Mouse (Mus musculus) stomach, postnatal 0 days (tissue): ENCODE measurements around the gene Ints14.

Experiments used
- CTCF ChIP-seq: IDR thresholded peaks from 2 replicates; pipeline ENCODE4 v1.5.1; 2016; ENCODE audit warnings: antibody characterized with exemption, low read depth, mild to moderate bottlenecking, moderate library complexity
- EP300 ChIP-seq: optimal IDR thresholded peaks from 2 replicates; pipeline ENCODE3; 2016; ENCODE audit warnings: antibody characterized with exemption

DNA sequence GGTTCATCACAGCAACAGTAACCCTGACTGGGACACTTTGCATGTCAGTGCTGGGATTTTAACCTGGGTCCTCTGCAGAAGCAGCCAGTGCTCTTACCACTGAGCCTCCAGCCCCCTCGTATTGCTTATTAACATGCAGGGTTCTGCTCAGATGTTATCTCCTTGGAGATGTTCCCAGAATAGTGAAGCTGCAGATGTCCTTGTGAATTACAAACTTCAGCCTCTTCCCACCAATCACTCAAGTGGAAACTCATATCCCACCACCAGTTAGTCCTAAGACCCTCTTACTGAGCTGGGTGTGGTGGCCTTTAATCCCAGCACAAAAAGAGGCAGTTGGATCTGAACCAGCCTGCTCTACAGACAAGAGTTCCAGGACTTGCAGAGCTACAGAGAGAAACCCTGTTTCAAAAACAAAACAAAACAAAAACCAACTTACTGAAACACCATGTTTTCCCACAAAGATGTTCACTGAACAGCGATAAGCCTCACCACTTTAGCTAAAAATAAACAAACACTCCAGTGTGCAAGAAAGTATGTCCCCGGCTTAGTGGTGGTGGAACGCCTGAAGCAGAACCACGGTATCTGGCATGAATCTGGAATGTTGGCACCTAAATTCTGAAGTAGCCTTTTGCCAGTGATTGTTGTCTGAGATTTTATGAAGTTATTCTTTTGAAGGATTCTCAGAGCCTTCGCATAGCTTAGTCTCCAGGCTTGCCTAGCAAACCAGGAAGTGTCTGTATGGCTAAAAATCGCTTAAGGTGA lies 54.9 kb downstream of the Ints14 start:
- no peak for TF ChIP-seq CTCF
- TF ChIP-seq EP300: no peak
